Mouse (Mus musculus): ENCODE results near the gene Chn2. TPM values are rescaled to one million over a fixed set of nuclear protein-coding genes. Genes with fewer than 3 reads are reported as not detected.

Chn2 gene
- total and polyA plus RNA-seq, 3 experiments = not detected

DNA sequence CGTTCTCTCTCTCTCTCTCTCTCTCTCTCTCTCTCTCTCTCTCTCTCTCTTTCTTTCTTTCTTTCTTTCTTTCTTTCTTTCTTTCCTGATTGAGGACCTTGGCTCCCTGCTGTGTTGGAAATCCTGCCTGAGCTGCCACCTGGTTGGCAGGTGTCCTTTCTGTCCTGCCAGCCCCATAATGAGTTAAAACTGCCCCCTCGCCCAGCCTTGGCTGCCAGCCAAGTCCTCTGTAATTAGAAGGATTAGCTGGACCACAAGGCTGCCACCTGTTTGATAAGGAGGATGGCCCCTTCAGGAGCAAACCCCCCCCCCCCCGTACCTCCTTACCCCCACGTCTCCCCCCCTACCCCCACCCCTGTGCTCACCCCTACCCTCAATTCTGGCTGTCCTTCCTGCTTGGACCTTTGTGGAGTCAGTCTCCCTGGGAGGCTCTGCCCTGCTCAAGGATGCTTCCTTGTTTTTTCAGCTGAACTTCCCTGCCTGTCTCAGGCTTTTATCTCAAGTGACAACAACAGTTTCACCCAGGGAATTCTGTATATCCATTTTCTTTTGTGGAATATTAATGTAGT is 72.1 kb downstream of the Chn2 start:
- TF ChIP-seq POLR2AphosphoS5 (IDR thresholded peaks at IDR 0.05; ENCODE audit: borderline replicate concordance, low read depth, low read length) (no peak), GATA1 (IDR thresholded peaks at IDR 0.05; ENCODE audit: low read depth, low read length) (no peak), TCF12 (IDR thresholded peaks at IDR 0.05; ENCODE audit: low read depth, low read length) (no peak), MXI1 (IDR thresholded peaks at IDR 0.05; ENCODE audit: low read depth, low read length) (no peak), MYB (IDR thresholded peaks at IDR 0.05; ENCODE audit: low read depth, low read length) (no peak), HCFC1 (IDR thresholded peaks at IDR 0.05; ENCODE audit: low read depth, low read length) (no peak), TBP (IDR thresholded peaks at IDR 0.05; ENCODE audit: low read depth, low read length) (no peak), ZKSCAN1 (IDR thresholded peaks at IDR 0.05; ENCODE audit: low read depth, low read length) (no peak), USF2 (IDR thresholded peaks at IDR 0.05; ENCODE audit: borderline replicate concordance in 1 of 2, insufficient read depth in 1 of 2, low read depth in 1 of 2, low read length in 2 of 2) (no peak), NRF1 (IDR thresholded peaks at IDR 0.05; ENCODE audit: insufficient read depth, low read depth, low read length, poor library complexity, severe bottlenecking) (no peak), E2F4 (IDR thresholded peaks at IDR 0.05; ENCODE audit: borderline replicate concordance, low read depth, low read length) (no peak), USF1 (IDR thresholded peaks at IDR 0.05; ENCODE audit: low read depth, low read length) (no peak), RAD21 (IDR thresholded peaks at IDR 0.05; ENCODE audit: low read depth, low read length) (no peak), CTCF (IDR thresholded peaks at IDR 0.05 in 2 of 3, conservative IDR thresholded peaks at IDR 0.05 in 1 of 3; ENCODE audit: control insufficient read depth in 1 of 3, insufficient read depth in 1 of 3, low read depth in 2 of 3, low read length in 3 of 3, poor library complexity in 1 of 3, severe bottlenecking in 1 of 3) (no peak), UBTF (IDR thresholded peaks at IDR 0.05; ENCODE audit: borderline replicate concordance, insufficient read depth, low read depth, low read length) (no peak), ZMIZ1 (IDR thresholded peaks at IDR 0.05; ENCODE audit: low read depth, low read length) (no peak)
- no peaks in the 10 kb centered on the region for H3K27me3 ChIP-seq (ENCODE audit: control insufficient read depth in 1 of 2, insufficient read depth in 2 of 2, low read length in 2 of 2)

DNA sequence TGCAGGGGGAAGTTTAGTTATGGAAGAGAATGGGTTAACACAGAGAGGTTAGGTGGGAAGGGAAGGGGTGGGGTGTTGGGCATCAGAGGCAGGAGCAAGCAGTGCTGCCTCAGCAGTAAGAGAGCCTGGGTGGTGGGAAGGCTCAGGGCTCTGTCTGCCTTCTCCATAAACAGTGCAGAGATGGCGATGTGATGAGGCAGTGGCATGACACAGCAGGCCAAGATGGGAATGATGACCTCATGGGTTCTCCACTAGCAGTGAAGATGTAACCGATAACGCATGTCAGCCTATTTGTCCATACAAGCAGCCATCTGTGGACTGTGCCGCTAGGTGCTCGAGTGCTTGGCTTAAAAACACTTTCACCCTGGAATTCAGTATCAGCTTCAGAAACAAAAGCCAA is 74.0 kb downstream of the Chn2 start:
- Histone ChIP-seq H3K27me3 (ENCODE audit: control insufficient read depth in 1 of 2, insufficient read depth in 2 of 2, low read length in 2 of 2) (no peaks in the 10 kb centered on the region), H3K9me3 (replicated peaks; ENCODE audit: insufficient read depth, low read length) (no peaks in the 10 kb centered on the region), H3K36me3 (ENCODE audit: control insufficient read depth in 1 of 2, insufficient read depth in 2 of 2, low read length in 2 of 2) (no peaks in the 10 kb centered on the region), H3K27ac (ENCODE audit: control insufficient read depth, low read depth, low read length) (no peak overlapping the region), H3K4me1 (ENCODE audit: control insufficient read depth in 1 of 2, insufficient read depth in 2 of 2, low read length in 2 of 2) (no peaks in the 10 kb centered on the region), H3K4me3 (ENCODE audit: control insufficient read depth in 1 of 2, insufficient read depth in 1 of 2, low read depth in 2 of 2, low read length in 2 of 2) (no peak overlapping the region), H3K9ac (ENCODE audit: control insufficient read depth, low read depth, low read length, poor library complexity, severe bottlenecking) (no peak overlapping the region), H3K79me2 (ENCODE audit: control insufficient read depth, insufficient read depth, low read length, poor library complexity) (no peaks in the 10 kb centered on the region)
- DNase-seq (ENCODE audit: low read depth, low spot score) = no peak
- TF ChIP-seq MXI1 (IDR thresholded peaks at IDR 0.05; ENCODE audit: low read depth, low read length) (no peak), KAT2A (conservative IDR thresholded peaks at IDR 0.05; ENCODE audit: low read depth, low read length) (no peak), ZMIZ1 (IDR thresholded peaks at IDR 0.05; ENCODE audit: low read depth, low read length) (no peak), CHD2 (IDR thresholded peaks at IDR 0.05; ENCODE audit: low read length) (no peak), GATA1 (IDR thresholded peaks at IDR 0.05; ENCODE audit: low read depth, low read length) (no peak), NELFE (IDR thresholded peaks at IDR 0.05; ENCODE audit: low read depth, low read length) (no peak), TAL1 (IDR thresholded peaks at IDR 0.05; ENCODE audit: low read length) (no peak), CTCF (IDR thresholded peaks at IDR 0.05 in 2 of 3, conservative IDR thresholded peaks at IDR 0.05 in 1 of 3; ENCODE audit: control insufficient read depth in 1 of 3, insufficient read depth in 1 of 3, low read depth in 2 of 3, low read length in 3 of 3, poor library complexity in 1 of 3, severe bottlenecking in 1 of 3) (no peak), NRF1 (IDR thresholded peaks at IDR 0.05; ENCODE audit: insufficient read depth, low read depth, low read length, poor library complexity, severe bottlenecking) (no peak), MYB (IDR thresholded peaks at IDR 0.05; ENCODE audit: low read depth, low read length) (no peak), ZNF384 (IDR thresholded peaks at IDR 0.05; ENCODE audit: low read depth, low read length) (no peak), MAX (IDR thresholded peaks at IDR 0.05; ENCODE audit: low read length) (no peak), ETS1 (IDR thresholded peaks at IDR 0.05; ENCODE audit: low read depth, low read length) (no peak), EP300 (IDR thresholded peaks at IDR 0.05; ENCODE audit: low read depth in 1 of 2, low read length in 2 of 2) (no peak), ELF1 (IDR thresholded peaks at IDR 0.05; ENCODE audit: low read depth, low read length) (no peak)

More for the DNA sequence above, 72.1 kb downstream of the Chn2 start:
- H3K36me3 ChIP-seq (ENCODE audit: control insufficient read depth in 1 of 2, insufficient read depth in 2 of 2, low read length in 2 of 2) = no peaks in the 10 kb centered on the region
- no peak for DNase-seq (ENCODE audit: low read depth, low spot score)
- no peak overlapping the region for H3K4me3 ChIP-seq (ENCODE audit: control insufficient read depth in 1 of 2, insufficient read depth in 1 of 2, low read depth in 2 of 2, low read length in 2 of 2)
- H3K79me2 ChIP-seq (ENCODE audit: control insufficient read depth, insufficient read depth, low read length, poor library complexity) = no peaks in the 10 kb centered on the region
- no peaks in the 10 kb centered on the region for H3K4me1 ChIP-seq (ENCODE audit: control insufficient read depth in 1 of 2, insufficient read depth in 2 of 2, low read length in 2 of 2)
- no peak overlapping the region for H3K27ac ChIP-seq (ENCODE audit: control insufficient read depth, low read depth, low read length)
- H3K9ac ChIP-seq (ENCODE audit: control insufficient read depth, low read depth, low read length, poor library complexity, severe bottlenecking) = no peak overlapping the region
- no peaks in the 10 kb centered on the region for H3K9me3 ChIP-seq (replicated peaks; ENCODE audit: insufficient read depth, low read length)
